Mouse (Mus musculus) monocyte, adult 2 months (primary cell): ENCODE measurements at regions not wholly inside any gene's neighbourhood (a gene's known extent, or its start where the extent isn't known, plus 50 kb on each side); places are given as distances from the start of the nearest gene placed in this dataset.
A peak's percentile ranks its signal among the peaks of the same experiment; 100 is the strongest.

ENCODE experiments used
- DNase-seq, 2 experiments: peaks; one replicate each; pipeline ENCODE4 v3.0.0; 2022; ENCODE audit warnings: low spot score in 2 of 2, low read depth in 1 of 2

DNA sequence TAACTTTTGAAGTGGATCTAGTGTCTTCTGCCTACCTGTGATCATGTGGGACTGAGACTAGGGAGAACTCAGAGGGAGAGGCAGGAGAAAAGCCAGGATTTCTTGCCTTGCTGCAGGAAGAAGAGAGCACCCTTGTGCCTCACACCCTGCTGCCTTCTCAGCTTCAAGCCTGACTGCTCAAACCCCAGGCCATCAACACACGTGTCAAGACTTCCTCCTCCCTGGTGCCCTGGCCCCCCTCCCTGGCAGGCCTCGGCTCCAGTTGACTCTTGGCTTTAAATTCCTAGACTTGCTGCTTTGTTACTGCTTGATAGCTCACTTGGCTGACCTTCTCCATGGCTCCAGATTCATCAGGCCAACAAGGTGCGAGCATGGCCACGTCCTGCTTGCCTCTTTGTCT, 250.1 kb upstream of the Mki67 start:
- no peak for DNase-seq

DNA sequence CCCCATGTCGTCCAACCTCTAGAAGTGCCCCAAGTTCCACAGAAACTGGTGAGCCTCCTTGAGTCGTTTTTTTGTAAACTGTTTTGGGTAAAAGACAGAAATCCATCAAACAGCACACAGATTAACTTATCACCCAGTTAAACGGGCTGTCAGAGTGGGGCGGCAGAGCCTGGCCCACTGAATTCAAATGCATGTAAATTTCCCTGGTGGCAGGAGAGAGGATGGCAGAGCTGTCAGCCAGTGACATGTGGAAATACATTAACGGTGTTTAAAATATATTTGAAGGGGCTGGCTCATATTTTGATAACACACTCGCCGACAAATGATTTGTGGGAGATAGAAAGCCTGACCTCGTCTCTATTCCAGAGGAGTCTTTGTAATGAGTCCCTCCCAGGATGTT, 252.5 kb upstream of the Mki67 start:
- no peak for DNase-seq

DNA sequence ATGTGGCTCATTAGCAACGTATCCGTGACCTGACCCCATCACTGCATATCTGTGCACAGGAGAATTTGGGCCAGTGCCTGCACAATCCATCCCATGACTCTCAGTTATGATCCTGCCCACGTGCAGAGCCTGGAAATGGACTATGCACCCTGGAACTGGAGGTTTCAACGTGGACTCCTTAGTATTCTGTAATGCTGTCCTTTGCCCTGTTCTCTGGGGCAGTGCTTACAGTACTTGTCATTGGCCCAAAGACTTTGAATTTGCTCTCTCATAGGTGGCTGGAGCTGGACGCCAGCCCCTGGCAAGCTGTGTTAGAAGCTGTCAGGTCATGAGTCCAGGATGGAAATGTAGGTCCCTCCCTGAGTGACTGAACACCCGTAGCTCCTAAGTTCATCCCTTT, 269.9 kb upstream of the Mki67 start:
- no peak for DNase-seq

DNA sequence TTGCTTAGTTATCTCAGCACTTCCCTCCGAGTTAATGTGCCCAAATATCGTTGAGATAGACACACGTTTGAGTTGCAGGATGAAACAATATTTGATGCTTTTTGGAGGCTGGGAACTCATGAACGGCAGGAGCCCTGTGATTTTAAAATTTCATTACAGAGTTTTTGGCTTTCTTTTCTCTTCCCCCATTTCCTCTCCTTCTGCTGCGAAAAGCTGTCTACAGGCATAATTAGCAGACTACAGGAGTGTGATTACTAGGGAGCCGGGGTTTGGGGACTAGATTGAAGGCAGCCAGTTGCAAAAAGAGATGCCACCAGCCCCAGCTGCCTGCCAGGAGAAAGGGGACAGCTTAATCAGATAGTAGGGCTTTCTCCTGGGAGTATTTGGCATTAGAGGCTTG, 274.2 kb upstream of the Mki67 start:
- no peak for DNase-seq

DNA sequence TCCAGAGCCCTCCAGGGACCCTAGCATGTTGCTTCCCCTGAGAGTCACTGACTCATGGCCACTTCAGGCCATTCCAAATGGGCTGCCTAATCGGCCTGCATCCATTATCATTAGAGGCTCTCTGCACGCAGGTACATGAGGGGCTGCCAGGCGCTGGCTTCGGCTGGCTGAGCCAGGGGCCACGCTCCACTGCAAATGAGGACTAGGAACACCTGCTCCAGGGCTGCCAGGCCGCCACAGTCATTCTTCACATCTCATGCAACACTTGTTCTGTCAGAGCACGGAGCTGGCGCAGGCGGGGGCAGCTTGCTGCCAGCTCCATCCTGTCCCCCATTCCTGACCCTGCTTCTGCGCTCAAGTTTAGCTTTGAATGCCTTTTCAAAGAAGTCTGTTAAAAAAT, 280.7 kb upstream of the Mki67 start:
- DNase-seq: no peak

DNA sequence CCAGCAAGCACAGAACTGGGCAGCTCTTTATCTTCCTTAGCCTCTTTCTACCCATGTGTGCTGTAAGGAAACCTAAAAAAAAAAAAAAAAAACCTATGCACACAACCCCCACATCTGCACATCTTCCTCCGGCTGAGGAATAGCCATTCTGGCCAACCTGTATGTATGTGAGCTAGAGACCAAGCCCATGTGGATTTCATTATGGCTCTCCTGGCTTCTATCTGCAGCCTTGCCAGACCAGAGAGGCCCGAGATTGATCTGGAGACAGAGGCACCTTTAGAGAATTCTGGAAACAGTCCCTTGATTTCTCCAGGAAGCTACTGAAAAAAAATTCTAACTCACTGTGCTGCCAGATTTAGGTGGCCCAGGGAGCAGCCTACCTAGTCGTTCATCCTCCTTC, 281.5 kb upstream of the Mki67 start:
- no peak for DNase-seq

DNA sequence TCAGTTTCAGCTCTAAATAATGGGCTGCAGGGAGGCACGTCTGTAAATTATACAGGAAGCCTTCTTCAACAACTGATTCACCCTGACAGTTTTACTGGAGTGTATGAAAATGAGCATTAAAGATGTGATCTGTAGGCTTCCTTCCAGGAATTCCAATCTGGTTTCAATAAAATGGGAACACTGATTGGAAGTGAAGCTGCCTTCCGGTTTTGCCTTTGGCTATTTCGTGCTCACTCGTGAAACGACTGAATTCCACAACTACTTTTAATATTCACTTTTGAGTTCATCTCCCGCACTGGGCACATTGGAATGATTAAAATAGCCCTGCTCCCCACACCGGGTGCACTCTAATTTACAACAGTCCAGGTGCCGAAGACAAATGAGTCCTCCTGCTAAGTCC, 286.2 kb upstream of the Mki67 start:
- DNase-seq: no peak

DNA sequence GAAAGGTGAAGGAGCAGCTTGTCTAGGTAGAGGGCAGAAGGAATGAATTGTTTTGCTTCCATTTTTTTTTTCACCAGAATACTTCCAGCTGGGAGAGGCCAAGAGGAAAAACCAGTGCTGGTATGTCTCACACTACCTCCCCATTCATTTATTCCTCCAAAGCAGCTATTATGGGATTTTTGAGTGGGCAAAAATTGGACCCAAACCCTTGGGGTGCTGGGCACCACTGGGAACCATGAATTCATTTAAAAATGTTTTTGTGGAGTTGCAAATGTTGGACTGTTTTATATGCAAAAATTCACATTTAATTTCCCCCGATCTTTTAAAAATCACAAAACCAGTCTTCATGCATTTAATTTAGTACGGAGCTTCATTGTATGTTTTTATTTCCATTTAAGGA, 287.1 kb upstream of the Mki67 start:
- no peak for DNase-seq

DNA sequence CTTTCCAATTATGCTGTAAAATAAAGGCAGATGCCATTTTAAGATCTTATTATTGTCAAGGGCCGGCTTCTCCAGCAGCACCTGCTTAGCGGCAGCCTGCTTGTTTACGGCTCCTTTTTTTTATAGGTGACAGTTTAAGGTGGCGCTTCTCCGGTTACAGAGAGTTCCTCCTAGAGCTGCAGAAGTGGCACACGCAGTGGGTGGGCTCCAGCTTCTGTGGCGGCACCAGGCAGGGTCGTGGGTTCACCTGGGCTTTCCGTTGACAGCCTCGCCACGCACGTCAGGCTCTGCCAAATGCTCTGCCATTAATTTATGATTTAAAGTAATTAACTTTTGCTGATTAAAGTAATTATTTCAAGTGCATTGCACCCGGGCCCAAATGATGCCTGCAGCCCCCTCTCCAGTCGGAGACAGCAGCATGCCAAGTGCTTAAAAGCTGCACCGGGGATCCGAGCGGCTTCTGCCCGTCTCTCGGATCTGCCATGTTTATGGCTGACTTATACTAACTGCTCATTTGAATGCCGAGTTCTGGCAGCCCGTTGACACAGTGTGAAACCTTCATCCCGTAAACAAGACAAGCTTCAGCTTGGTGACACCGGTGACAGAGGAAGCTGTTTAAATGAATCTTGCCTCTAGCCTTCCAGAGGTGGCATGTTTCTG, 291.8 kb upstream of the Mki67 start:
- no peak for DNase-seq

DNA sequence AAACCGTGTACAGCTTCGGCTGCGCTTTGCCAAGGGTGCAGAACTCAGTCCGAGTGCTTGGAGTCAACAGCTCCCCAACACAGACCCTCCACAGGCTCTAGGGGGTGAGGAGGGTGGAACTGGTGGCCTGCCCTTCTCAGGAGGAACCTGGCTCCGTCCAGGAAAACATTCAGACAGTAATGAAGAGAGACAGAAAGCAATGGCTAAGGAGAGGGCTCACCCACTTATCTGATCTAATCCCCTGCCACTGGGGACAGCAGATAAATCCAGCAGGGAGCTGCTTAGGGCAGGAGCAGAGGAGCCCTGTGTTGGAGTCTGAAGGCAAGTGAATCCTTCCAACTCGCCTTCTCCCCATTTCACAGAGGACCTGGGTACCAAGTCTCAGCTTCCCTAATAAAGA, 292.3 kb upstream of the Mki67 start:
- no peak for DNase-seq

DNA sequence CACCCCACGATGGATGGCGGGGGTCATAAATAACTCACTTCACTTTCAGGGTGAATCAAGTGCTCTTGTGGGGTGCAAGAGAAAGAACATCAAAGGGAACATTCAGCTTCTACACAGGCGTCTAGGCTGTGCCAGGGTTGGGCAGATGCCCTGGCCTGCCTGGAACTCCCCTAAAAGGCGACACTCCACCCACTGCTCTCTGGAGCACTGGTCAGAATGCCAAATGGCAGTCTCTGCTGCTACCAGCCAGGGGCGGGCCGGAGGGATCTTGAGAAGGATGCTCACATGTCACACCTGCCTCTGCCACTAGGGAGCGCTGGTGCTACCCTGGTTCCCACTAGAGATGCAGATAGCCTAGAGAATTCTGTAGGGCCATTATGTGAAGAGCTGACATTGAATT, 293.9 kb upstream of the Mki67 start:
- peak in 1 of 2 experiments; percentile 1 for DNase-seq

DNA sequence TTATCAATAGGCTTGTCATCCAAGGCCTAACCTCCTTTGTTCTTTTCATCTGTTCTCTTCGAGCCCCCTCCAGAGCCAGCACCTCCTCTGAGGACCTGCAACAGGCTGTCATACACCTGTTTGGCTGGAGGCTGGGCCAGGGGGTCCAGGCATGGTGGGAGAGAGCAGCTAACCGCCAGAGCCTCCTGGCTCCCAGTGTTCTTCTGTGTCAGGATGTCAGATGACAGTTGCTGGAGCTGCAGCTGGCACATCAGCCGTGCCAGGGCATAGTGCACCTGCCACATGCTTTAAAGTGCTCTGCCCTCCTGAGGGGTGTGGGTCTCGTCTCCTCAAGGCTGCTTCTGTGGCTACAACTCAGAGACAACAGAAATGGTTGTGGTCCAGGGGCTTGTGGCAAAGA, 298.5 kb upstream of the Mki67 start:
- no peak for DNase-seq

DNA sequence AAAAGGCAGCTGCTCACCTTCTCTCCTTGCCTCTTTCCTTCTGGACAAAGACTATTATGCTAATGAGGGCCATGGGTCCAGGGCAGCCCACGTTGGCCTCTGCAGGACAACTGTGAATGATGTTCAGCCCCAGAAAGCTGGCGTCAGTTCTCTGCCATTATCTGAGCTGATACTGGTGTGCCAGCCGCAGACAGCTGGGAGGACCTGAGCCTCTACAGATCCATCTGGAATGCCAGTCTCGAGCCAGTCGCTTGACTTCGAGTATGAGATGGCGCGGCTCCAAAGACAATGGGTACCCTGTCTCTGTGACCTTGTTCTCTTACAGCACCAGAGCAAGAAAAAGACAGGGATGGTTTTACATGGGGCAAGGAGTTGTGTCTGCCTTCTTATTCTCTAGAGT, 300.8 kb upstream of the Mki67 start:
- no peak for DNase-seq

DNA sequence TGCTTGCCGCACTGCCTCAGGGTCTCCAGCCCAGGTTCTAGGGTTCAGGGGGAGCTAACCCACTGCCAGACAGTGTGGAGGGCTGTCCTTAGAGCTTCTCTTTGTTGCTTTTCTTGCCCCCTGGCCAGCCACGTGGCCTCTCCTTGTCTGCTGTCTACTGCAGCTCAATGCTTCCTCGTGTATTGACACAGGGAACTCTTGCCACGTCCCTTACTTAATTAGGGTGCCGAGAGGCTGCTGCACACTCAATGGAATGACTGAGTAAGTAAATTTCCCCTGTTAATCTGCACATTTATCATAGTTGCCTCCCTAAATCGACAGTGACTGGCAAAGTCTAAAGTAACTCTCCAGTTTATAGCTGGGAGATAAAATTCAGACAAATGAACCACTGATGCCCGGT, 304.4 kb upstream of the Mki67 start:
- no peak for DNase-seq

DNA sequence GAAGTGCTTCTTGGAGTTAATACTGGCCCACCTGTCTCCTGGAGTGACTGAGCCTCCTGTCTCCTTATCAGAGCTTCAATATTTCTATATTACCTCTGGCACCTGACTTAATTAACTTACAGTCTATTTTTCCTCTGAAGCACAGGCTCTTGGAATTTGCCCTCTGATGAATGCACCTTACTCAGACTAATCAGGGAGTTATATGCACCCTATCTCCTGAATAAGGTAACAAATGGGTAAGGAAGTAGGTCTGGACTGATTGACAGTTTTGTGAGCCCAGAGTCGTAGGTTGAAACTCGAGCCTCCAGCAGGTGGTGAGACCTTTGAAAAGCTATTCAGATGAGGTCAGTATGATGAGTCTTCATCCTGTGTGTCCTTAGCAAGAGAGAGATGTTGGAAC, 304.9 kb upstream of the Mki67 start:
- no peak for DNase-seq

DNA sequence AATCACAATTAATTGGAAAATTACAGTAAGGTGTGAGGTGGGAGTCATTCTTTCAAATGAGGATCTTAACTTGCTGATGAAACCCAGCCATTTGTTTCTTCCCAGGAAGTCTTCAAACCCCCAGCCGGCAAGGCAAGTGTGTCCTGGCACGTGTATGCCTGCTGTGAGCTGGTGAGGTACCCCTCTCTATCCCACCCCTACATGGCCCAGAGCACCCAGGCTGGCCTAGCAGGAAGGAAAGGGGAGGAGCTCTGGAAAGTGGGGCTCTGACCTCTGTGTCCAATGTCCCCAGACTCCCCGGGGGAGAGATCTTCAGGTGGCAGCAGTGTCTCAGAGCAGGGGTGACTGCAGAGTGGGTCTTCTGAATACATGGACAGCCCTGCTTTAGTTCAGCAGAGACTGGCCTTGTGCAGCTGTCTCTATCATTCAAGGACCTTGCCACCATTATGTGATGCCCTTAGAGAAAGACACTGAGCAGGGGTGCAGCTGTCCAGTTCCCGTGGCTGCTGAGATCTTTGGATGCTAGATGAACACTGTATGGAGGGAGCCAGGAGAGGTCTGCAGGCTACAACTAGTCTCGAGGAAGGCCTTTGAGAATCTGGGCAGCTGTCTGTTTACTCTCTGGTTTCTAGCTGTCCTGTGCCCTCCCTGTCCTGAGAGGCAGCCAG, 306.8 kb upstream of the Mki67 start:
- DNase-seq: no peak

DNA sequence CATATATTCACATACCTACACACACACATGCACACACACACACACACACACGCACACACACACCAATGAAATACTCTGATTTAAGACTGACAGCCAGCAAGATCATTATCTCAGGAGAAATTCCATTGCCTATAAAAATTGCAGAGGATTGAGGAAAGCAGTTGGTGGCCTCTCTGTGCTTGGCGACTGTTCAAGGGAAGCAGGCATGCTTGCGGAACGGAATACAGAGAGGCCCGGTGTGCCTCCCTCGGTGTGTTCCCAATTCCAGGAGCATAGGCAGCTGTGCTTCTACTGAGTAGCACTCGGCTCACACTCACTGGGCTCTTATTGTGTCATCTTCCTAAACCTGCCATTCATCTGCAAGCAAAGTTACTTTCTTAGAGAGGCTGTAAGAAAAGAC, 310.3 kb upstream of the Mki67 start:
- DNase-seq: no peak

DNA sequence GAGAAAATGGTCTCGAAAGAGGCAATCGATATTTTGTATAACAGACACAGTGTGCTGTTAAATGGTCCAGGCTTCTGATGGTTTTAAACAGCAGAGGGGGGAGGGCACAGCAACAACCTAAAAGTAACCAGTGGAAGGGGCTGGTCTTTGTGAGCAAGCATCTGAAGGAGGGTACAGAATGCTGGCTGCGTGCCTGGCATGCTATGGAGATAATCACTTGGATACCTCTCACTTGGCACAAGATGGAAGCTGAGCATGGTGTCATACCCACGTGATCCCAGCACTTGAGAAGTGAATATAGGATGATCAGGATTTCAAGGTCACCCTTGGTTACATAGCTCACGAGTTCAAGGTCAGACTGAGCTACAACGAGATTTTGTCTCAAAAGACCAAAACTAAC, 315.9 kb upstream of the Mki67 start:
- no peak for DNase-seq

DNA sequence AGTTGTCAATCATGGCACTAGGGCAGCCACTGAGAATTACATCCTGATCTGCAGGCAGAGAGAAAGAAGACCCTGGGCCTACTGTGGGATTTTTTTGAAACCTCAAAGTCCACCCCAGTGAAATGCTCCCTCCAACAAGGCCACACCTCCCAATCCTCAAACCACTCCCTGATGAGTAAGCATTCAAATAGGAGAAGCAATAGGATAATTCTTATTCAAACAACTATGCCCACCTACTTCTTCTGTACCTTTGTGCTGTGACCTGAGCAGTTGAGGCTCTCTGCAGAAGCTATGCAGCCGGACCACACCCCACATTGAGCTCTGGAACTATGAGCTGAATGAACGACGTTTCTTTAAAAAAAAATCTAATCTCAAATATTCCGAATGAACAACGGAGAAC, 317.4 kb upstream of the Mki67 start:
- DNase-seq: no peak

DNA sequence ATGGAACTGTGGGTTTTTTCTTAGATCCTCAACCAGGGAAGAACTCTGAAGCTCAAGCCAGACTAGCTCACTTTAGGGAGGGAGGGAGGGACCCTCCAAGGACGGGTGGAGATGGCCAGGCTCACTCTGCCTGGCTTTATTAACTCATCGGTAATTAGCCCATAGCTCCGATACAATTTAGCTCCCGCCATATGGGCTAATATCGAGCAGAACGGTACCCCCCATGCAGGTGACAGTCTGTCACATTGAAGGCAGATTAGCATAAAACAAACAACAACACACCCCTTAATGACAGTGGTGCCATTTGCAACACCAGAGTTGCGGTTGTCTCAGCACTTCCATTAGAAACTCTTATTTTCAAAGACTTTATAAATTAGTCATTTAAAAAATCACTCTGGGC, 319.6 kb upstream of the Mki67 start:
- DNase-seq: no peak

DNA sequence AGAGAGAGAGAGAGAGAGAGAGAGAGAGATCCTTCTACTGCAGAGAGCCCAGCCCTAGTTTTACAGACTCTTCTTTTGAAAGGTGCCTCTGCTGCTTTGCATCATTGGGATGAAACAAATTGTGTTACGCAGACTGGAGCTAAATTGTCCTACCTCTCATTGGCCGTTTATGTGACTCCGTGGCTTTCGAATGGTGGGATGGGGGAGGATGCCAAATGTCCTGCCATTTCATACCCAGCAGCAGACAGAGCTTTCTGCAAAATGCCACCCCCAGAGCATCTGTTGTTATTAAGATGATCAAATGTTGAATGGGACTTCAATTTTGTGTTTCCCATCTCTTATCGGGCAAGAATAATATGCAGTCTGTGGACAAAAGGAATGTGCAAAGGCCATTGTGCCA, 321.9 kb upstream of the Mki67 start:
- DNase-seq: no peak

DNA sequence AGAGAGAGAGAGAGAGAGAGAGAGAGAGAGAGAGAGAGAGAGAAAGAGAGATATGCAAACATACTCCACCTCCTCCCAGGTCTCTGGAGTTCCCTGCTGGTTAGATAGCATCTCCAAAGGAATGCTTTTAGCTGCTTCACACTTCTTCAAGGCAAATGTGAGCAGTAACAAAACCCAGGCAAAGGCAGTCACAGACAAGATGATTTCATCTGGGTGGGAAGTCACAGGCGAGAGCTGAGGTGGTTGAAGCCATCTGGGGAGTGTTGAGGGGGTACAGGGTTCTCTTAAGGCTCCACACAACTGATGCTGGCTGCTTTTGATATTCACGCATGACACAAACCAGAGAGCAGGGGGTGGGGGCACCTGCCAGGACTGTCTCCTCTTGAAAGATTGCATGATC, 322.7 kb upstream of the Mki67 start:
- DNase-seq: no peak

DNA sequence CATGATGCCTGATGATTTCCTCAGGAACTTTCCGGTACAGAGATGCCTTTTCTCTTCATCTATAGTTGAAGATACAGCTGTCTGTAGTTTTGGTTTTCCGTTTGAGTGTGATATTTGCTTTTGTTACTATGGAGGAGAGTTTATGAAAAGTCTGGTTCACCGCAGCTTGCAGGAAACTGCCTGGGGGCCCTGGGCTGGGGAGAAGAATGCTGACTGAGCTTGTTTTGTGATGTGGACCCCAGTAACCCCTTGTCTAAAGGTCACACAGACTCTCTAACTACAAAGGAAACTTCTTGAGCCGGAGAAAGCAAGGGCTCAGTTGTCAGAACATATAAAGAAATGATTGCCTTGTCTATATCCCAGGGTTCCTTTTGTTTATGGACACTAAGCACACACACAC, 325.8 kb upstream of the Mki67 start:
- DNase-seq: no peak
